Comparison of ENCODE assay signal across 8 mouse cellular contexts in genomic region chr5:102692487-102692886, GRCm38 (mm10).
DNase-seq lines count a peak whose midpoint lies in the region; ATAC-seq and TF ChIP-seq lines count a peak whose summit lies in the region.

No protein-coding gene starts in this region.

- no peak overlapping the region for H3K27ac ChIP-seq in lung, postnatal 0 days (ENCODE audit: low read length)

- H3K27me3 ChIP-seq in lung, postnatal 0 days (replicated peaks; ENCODE audit: insufficient read depth, low read length) = no peaks in the 10 kb centered on the region

- ATAC-seq in lung, postnatal 0 days = peak; percentile 68

- TF ChIP-seq CTCF in lung, postnatal 0 days (IDR thresholded peaks at IDR 0.05) = peak; percentile 94

- no peak overlapping the region for H3K4me3 ChIP-seq in lung, postnatal 0 days (ENCODE audit: low read depth, low read length)

- H3K4me2 ChIP-seq in lung, postnatal 0 days (replicated peaks; ENCODE audit: low read depth, low read length) = no peak overlapping the region

- H3K4me1 ChIP-seq in lung, postnatal 0 days (ENCODE audit: insufficient read depth, low read depth, low read length) = no peaks in the 10 kb centered on the region

- no peaks in the 10 kb centered on the region for H3K9me3 ChIP-seq in lung, postnatal 0 days (ENCODE audit: low read length)

- intact Hi-C loops in heart, postnatal 14 days (cut with DNase I) = loop anchor here (1.0 to 5.0 kb wide), 3 partner anchors 275 to 545 kb away; no protein-coding TSS in a partner anchor

- TF ChIP-seq EP300 in lung, postnatal 0 days (IDR thresholded peaks at IDR 0.05) = no peak

- no peaks in the 10 kb centered on the region for H3K36me3 ChIP-seq in lung, postnatal 0 days (ENCODE audit: insufficient read depth, low read length)

- DNase-seq in ES-CJ7 (ENCODE audit: low read depth, low spot score) = peak; percentile 69
- DNase-seq in adrenal gland, postnatal 10 days = peak; percentile 68
- peak; percentile 43 for DNase-seq in embryo, embryonic 9.5 days (ENCODE audit: extremely low spot score)
- DNase-seq in heart, postnatal 14 days = peak; percentile 51 to 73
- peak; percentile 79 for DNase-seq in layer of hippocampus, adult 11-12 months (ENCODE audit: low spot score)
- DNase-seq in lung, postnatal 0 days (ENCODE audit: low spot score) = peak; percentile 86
- DNase-seq in retina, postnatal 1 day = peak; percentile 83
- DNase-seq in T-cell, adult 2 months (ENCODE audit: low spot score) = no peak

- 11% methylated on average over 4 of the region's 4 CpGs for WGBS in lung, postnatal 0 days

- no peak overlapping the region for H3K9ac ChIP-seq in lung, postnatal 0 days (replicated peaks; ENCODE audit: low read depth)
